Mouse (Mus musculus) thymus, adult 2 months (tissue): ENCODE data around the gene Zbtb20. TPM values are rescaled to one million over a fixed set of nuclear protein-coding genes. Genes with fewer than 3 reads are reported as not detected.

Experiments
- DNase-seq: peaks from one replicate; pipeline ENCODE4 v3.0.0; 2021
- H3K27ac ChIP-seq: fragments of 200-500 bp; 2 replicates; pipeline ENCODE4 v1.5.1; 2012; ENCODE audit warnings: low read length, control low read depth; ENCODE audit not compliant: control insufficient read depth, insufficient read depth
- H3K27me3 ChIP-seq: fragments of 200-500 bp; 2 replicates; pipeline ENCODE4 v1.6.1; 2012; ENCODE audit warnings: mild to moderate bottlenecking, low read length, moderate library complexity, mixed read lengths; ENCODE audit not compliant: control insufficient read depth, insufficient read depth
- H3K36me3 ChIP-seq: fragments of 200-500 bp; 2 replicates; pipeline ENCODE4 v1.6.1; 2012; ENCODE audit warnings: mild to moderate bottlenecking, low read length, moderate library complexity; ENCODE audit not compliant: control insufficient read depth, insufficient read depth
- H3K4me1 ChIP-seq: fragments of 200-500 bp; replicated peaks from 2 replicates; pipeline ENCODE4 v1.6.1; 2012; ENCODE audit warnings: low read length; ENCODE audit not compliant: control insufficient read depth, insufficient read depth
- H3K4me3 ChIP-seq: fragments of 200-500 bp; 2 replicates; pipeline ENCODE4 v1.5.1; 2012; ENCODE audit warnings: mild to moderate bottlenecking, low read length, control low read depth, moderate library complexity; ENCODE audit not compliant: control insufficient read depth, insufficient read depth
- CTCF ChIP-seq: fragments of 200-500 bp; IDR thresholded peaks from 2 replicates; pipeline ENCODE4 v1.5.1; 2012; ENCODE audit warnings: mild to moderate bottlenecking, control low read depth, low read length, moderate library complexity, borderline replicate concordance; ENCODE audit not compliant: control insufficient read depth, poor library complexity, insufficient read depth; ENCODE audit errors: extremely low read depth
- POLR2A ChIP-seq: fragments of 200-500 bp; IDR thresholded peaks from 2 replicates; pipeline ENCODE4 v1.6.1; 2012; ENCODE audit warnings: mild to moderate bottlenecking, low read length, control low read depth, moderate library complexity; ENCODE audit not compliant: control insufficient read depth, poor library complexity, insufficient read depth; ENCODE audit errors: extremely low read depth
- WGBS: fragments of 180-500 bp; shearing (Covaris S2); methylation state at CpG from one replicate; pipeline ENCODE4 v1.1.7; 2018; 5-methylcytosine and 5-hydroxymethylcytosine counted together
- polyA plus RNA-seq: library from polyadenylated mRNA; depleted of rRNA; stranded (reverse); fragments of >200 nt; gene quantifications from 2 replicates; pipeline ENCODE4 v1.2.3, GENCODE M21; 2012

The Zbtb20 gene
- polyA plus RNA-seq, 1 experiment, result 19.1 TPM

- H3K4me1 ChIP-seq, result no peaks in the 10 kb centered on the region
- H3K4me3 ChIP-seq, result no peak overlapping the region
- H3K27ac ChIP-seq, result no peak overlapping the region
- no peak for DNase-seq
- H3K27me3 ChIP-seq, result no peaks in the 10 kb centered on the region
- no peaks in the 10 kb centered on the region for H3K36me3 ChIP-seq
- no peak for TF ChIP-seq POLR2A
- TF ChIP-seq CTCF, result no peak
- WGBS, result 95% methylated on average over 4 of the region's 4 CpGs
Measured at GRCm38 (mm10) chr16:43340712-43341111, 465.0 kb downstream of the Zbtb20 start.

- Histone ChIP-seq H3K4me3 (no peak overlapping the region), H3K27ac (no peak overlapping the region), H3K27me3 (no peaks in the 10 kb centered on the region), H3K36me3 (no peaks in the 10 kb centered on the region), H3K4me1 (no peaks in the 10 kb centered on the region)
- no peak for DNase-seq
- TF ChIP-seq POLR2A, result no peak
- TF ChIP-seq CTCF, result no peak
Measured at GRCm38 (mm10) chr16:43341916-43342455, 466.3 kb downstream of the Zbtb20 start.

- Histone ChIP-seq H3K4me1 (no peaks in the 10 kb centered on the region), H3K36me3 (no peaks in the 10 kb centered on the region), H3K4me3 (no peak overlapping the region), H3K27ac (no peak overlapping the region), H3K27me3 (no peaks in the 10 kb centered on the region)
- no peak for DNase-seq
- TF ChIP-seq CTCF (no peak), POLR2A (no peak)
Measured at GRCm38 (mm10) chr16:43346094-43346493, 470.4 kb downstream of the Zbtb20 start.

- 93% methylated on average over 9 of the region's 9 CpGs for WGBS
- TF ChIP-seq CTCF (no peak), POLR2A (no peak)
- H3K36me3 ChIP-seq, result no peaks in the 10 kb centered on the region
- DNase-seq, result no peak
- H3K27ac ChIP-seq, result no peak overlapping the region
- no peaks in the 10 kb centered on the region for H3K27me3 ChIP-seq
- H3K4me1 ChIP-seq, result no peaks in the 10 kb centered on the region
- no peak overlapping the region for H3K4me3 ChIP-seq
Measured at GRCm38 (mm10) chr16:43355776-43356645, 480.3 kb downstream of the Zbtb20 start.

- no peak overlapping the region for H3K4me3 ChIP-seq
- H3K27ac ChIP-seq, result no peak overlapping the region
- TF ChIP-seq CTCF (no peak), POLR2A (no peak)
- H3K4me1 ChIP-seq, result no peaks in the 10 kb centered on the region
- 96% methylated on average over 3 of the region's 3 CpGs for WGBS
- H3K36me3 ChIP-seq, result no peaks in the 10 kb centered on the region
- no peak for DNase-seq
- no peaks in the 10 kb centered on the region for H3K27me3 ChIP-seq
Measured at GRCm38 (mm10) chr16:43359546-43359945, 483.9 kb downstream of the Zbtb20 start.

- H3K36me3 ChIP-seq, result no peaks in the 10 kb centered on the region
- H3K27ac ChIP-seq, result no peak overlapping the region
- no peaks in the 10 kb centered on the region for H3K4me1 ChIP-seq
- H3K4me3 ChIP-seq, result no peak overlapping the region
- DNase-seq, result no peak
- no peaks in the 10 kb centered on the region for H3K27me3 ChIP-seq
- TF ChIP-seq CTCF, result no peak
- TF ChIP-seq POLR2A, result no peak
- 95% methylated on average over 2 of the region's 2 CpGs for WGBS
Measured at GRCm38 (mm10) chr16:43360112-43360511, 484.4 kb downstream of the Zbtb20 start.
